Comparison of ENCODE assay signal across 31 mouse cellular contexts in genomic region chr5:150272173-150272572, GRCm38 (mm10).
"Had no signal": no experiment of that assay in that cellular context is flagged by ENCODE, and none has a peak within 500 bp of the region (broad histone marks: within the 10 kb centered on the region; RNA-seq: fewer than 3 reads in every experiment).

No protein-coding gene starts in this region.

- H3K9ac ChIP-seq: limb, embryonic 13.5 days; limb, embryonic 15.5 days; liver, embryonic 12.5 days; liver, embryonic 13.5 days; liver, embryonic 14.5 days; liver, embryonic 15.5 days; liver, postnatal 0 days; lung, embryonic 14.5 days; lung, embryonic 15.5 days; midbrain, embryonic 12.5 days; midbrain, embryonic 13.5 days; midbrain, embryonic 15.5 days; neural tube, embryonic 12.5 days; neural tube, embryonic 13.5 days had no signal

- H3K36me3 ChIP-seq: limb, embryonic 13.5 days; limb, embryonic 15.5 days; liver, embryonic 12.5 days; liver, embryonic 13.5 days; liver, embryonic 15.5 days; lung, embryonic 15.5 days; midbrain, embryonic 10.5 days; midbrain, embryonic 12.5 days; midbrain, embryonic 15.5 days; neural tube, embryonic 12.5 days had no signal

- H3K27me3 ChIP-seq: limb, embryonic 13.5 days; limb, embryonic 15.5 days; liver, embryonic 12.5 days; liver, embryonic 13.5 days; liver, embryonic 15.5 days; lung, embryonic 15.5 days; megakaryocyte, embryonic 14.5 days; midbrain, embryonic 12.5 days; midbrain, embryonic 13.5 days; midbrain, embryonic 15.5 days; neural tube, embryonic 12.5 days; neural tube, embryonic 13.5 days had no signal

- ATAC-seq: liver, embryonic 12.5 days; liver, postnatal 0 days; lung, postnatal 0 days; midbrain, embryonic 13.5 days; midbrain, embryonic 15.5 days; midbrain, embryonic 16.5 days had no signal

- H3K4me3 ChIP-seq: limb, embryonic 13.5 days; limb, embryonic 15.5 days; liver, embryonic 12.5 days; liver, embryonic 13.5 days; liver, embryonic 15.5 days; lung, embryonic 15.5 days; megakaryocyte, embryonic 14.5 days; midbrain, embryonic 10.5 days; midbrain, embryonic 12.5 days; midbrain, embryonic 13.5 days; midbrain, embryonic 15.5 days; myocyte; neural tube, embryonic 12.5 days; neural tube, embryonic 13.5 days had no signal

- DNase-seq: left cerebral cortex, postnatal 4 days; liver; liver, embryonic 13.5 days; liver, postnatal 0 days; lung, adult 18-20 months; lung, adult 2 months; lung, embryonic 14.5 days; lung, postnatal 10 days; lung, postnatal 14 days; lung, postnatal 36 days; lung, postnatal 4 days; midbrain, embryonic 14.5 days had no signal

- H3K27ac ChIP-seq: limb, embryonic 13.5 days; limb, embryonic 15.5 days; liver, embryonic 12.5 days; liver, embryonic 13.5 days; liver, embryonic 14.5 days; liver, embryonic 15.5 days; lung, embryonic 15.5 days; macrophage; midbrain, embryonic 10.5 days; midbrain, embryonic 12.5 days; midbrain, embryonic 13.5 days; midbrain, embryonic 15.5 days; neural tube, embryonic 12.5 days; neural tube, embryonic 13.5 days had no signal

- H3K4me1 ChIP-seq: limb, embryonic 13.5 days; limb, embryonic 15.5 days; liver, embryonic 12.5 days; liver, embryonic 13.5 days; liver, embryonic 15.5 days; lung, embryonic 15.5 days; midbrain, embryonic 10.5 days; midbrain, embryonic 12.5 days; midbrain, embryonic 13.5 days; midbrain, embryonic 15.5 days; neural tube, embryonic 12.5 days; neural tube, embryonic 13.5 days had no signal

- H3K9me3 ChIP-seq: limb, embryonic 13.5 days; limb, embryonic 15.5 days; liver, embryonic 13.5 days; lung, embryonic 15.5 days; midbrain, embryonic 12.5 days; midbrain, embryonic 15.5 days; neural tube, embryonic 13.5 days had no signal

- H3K4me2 ChIP-seq: limb, embryonic 13.5 days; limb, embryonic 15.5 days; liver, embryonic 11.5 days; liver, embryonic 12.5 days; liver, embryonic 13.5 days; liver, embryonic 15.5 days; lung, embryonic 14.5 days; lung, embryonic 15.5 days; midbrain, embryonic 11.5 days; midbrain, embryonic 12.5 days; midbrain, embryonic 13.5 days; midbrain, embryonic 15.5 days; neural tube, embryonic 12.5 days; neural tube, embryonic 13.5 days had no signal
